Mouse (Mus musculus) hindbrain, postnatal 0 days (tissue): ENCODE results near the gene Nol12. TPM values are rescaled to one million over a fixed set of nuclear protein-coding genes. Genes with fewer than 3 reads are reported as not detected.

Source experiments
- ATAC-seq: fragments of 200-750 bp; cut with Nextera tagmentation; 2 replicates; pipeline ENCODE4 v1.8.0; 2017; ENCODE audit warnings: mild to moderate bottlenecking, moderate TSS enrichment, moderate library complexity
- DNase-seq: peaks from one replicate; pipeline ENCODE4 v3.0.0-alpha.2; 2015; ENCODE audit warnings: low spot score
- H3K27ac ChIP-seq: fragments of 300-500 bp; sonication (generic); 2 replicates; pipeline ENCODE4 v1.5.1; 2014; ENCODE audit warnings: mild to moderate bottlenecking
- H3K27me3 ChIP-seq: fragments of 300-500 bp; sonication (generic); 2 replicates; pipeline ENCODE4 v1.6.1; 2014; ENCODE audit warnings: low read length, mixed read lengths; ENCODE audit not compliant: insufficient read depth
- H3K36me3 ChIP-seq: fragments of 300-500 bp; sonication (generic); 2 replicates; pipeline ENCODE4 v1.6.1; 2014; ENCODE audit warnings: low read length, mixed read lengths; ENCODE audit not compliant: insufficient read depth
- H3K4me1 ChIP-seq: fragments of 300-500 bp; sonication (generic); 2 replicates; pipeline ENCODE4 v1.6.1; 2014; ENCODE audit warnings: antibody characterized with exemption, low read length, mixed read lengths; ENCODE audit not compliant: insufficient read depth
- H3K4me2 ChIP-seq: fragments of 300-500 bp; sonication (generic); 2 replicates; pipeline ENCODE4 v1.6.1; 2014; ENCODE audit warnings: low read depth, mild to moderate bottlenecking, low read length, moderate library complexity, mixed read lengths
- H3K4me3 ChIP-seq: fragments of 300-500 bp; sonication (generic); 2 replicates; pipeline ENCODE4 v1.5.1; 2014; ENCODE audit warnings: low read length
- H3K9ac ChIP-seq: fragments of 300-500 bp; sonication (generic); replicated peaks from 2 replicates; pipeline ENCODE4 v1.6.1; 2014; ENCODE audit warnings: mild to moderate bottlenecking, low read length, moderate library complexity, mixed read lengths
- H3K9me3 ChIP-seq: fragments of 300-500 bp; sonication (generic); 2 replicates; pipeline ENCODE4 v1.6.1; 2016; ENCODE audit warnings: low read length, mixed read lengths
- CTCF ChIP-seq: IDR thresholded peaks from 2 replicates; pipeline ENCODE4 v1.5.1; 2016; ENCODE audit warnings: antibody characterized with exemption, control low read depth, low read depth
- WGBS: fragments of 180-500 bp; shearing (Covaris S2); extraction: QIAGEN DNeasy Blood & Tissue Kit; methylation state at CpG from one replicate; pipeline ENCODE4 v1.1.7; 2014; 5-methylcytosine and 5-hydroxymethylcytosine counted together
- polyA plus RNA-seq: library from polyadenylated mRNA; unstranded; fragments of >200 nt; fragmentation: Nextera tagmentation; extraction: Ambion mirVana; gene quantifications from 2 replicates; pipeline ENCODE4 v1.2.1, GENCODE M21; 2015
- total RNA-seq: library from RNA; depleted of rRNA; stranded (reverse); fragments of >200 nt; gene quantifications from 2 replicates; pipeline ENCODE4 v1.2.3, GENCODE M21; 2014

The Nol12 gene
- total and polyA plus RNA-seq, 2 experiments from 2014 or later: 4.7 to 56.4 TPM

GRCm38 (mm10) chr15:78931577-78931976, 3.2 kb upstream of the Nol12 start:
- Histone ChIP-seq H3K27me3 (no peaks in the 10 kb centered on the region), H3K27ac (no peak overlapping the region), H3K9me3 (no peaks in the 10 kb centered on the region), H3K4me3 (no peak overlapping the region), H3K9ac (no peak overlapping the region), H3K4me2 (no peak overlapping the region), H3K4me1 (peaks cover 5% of the 10 kb centered on the region; the same call in 1 of the 2 replicates), H3K36me3 (no peaks in the 10 kb centered on the region)
- DNase-seq: no peak
- 31% methylated on average over 3 of the region's 3 CpGs for WGBS
- TF ChIP-seq CTCF: peak; percentile 64
- no peak for ATAC-seq

GRCm38 (mm10) chr15:78936403-78936802, 1.7 kb downstream of the Nol12 start:
- no peak overlapping the region for H3K27ac ChIP-seq
- H3K9me3 ChIP-seq: no peaks in the 10 kb centered on the region
- 92% methylated on average over 12 of the region's 12 CpGs for WGBS
- DNase-seq (no peak), ATAC-seq (no peak)
- H3K27me3 ChIP-seq: no peaks in the 10 kb centered on the region
- 0 out of 2 replicates have a peak overlapping the region, but pooled peaks have one; percentile 84 for H3K4me2 ChIP-seq
- peaks cover 41% of the 10 kb centered on the region for H3K36me3 ChIP-seq
- no peak overlapping the region for H3K9ac ChIP-seq
- no peak for TF ChIP-seq CTCF
- peaks cover 5% of the 10 kb centered on the region; the same call in 1 of the 2 replicates for H3K4me1 ChIP-seq
- no peak overlapping the region for H3K4me3 ChIP-seq

- H3K4me2 ChIP-seq: no peak overlapping the region
- H3K27me3 ChIP-seq: no peaks in the 10 kb centered on the region
- DNase-seq (no peak), ATAC-seq (no peak)
- peaks cover 5% of the 10 kb centered on the region; the same call in 1 of the 2 replicates for H3K4me1 ChIP-seq
- H3K9ac ChIP-seq: no peak overlapping the region
- WGBS: 77% methylated on average over 10 of the region's 10 CpGs
- no peak overlapping the region for H3K4me3 ChIP-seq
- no peaks in the 10 kb centered on the region for H3K9me3 ChIP-seq
- no peak overlapping the region for H3K27ac ChIP-seq
- no peak for TF ChIP-seq CTCF
- peaks cover 41% of the 10 kb centered on the region for H3K36me3 ChIP-seq
These were observed 2.6 kb downstream of the Nol12 start for GRCm38 (mm10) chr15:78937311-78937710.

- Histone ChIP-seq H3K9ac (no peak overlapping the region), H3K27ac (no peak overlapping the region), H3K4me2 (no peak overlapping the region), H3K27me3 (no peaks in the 10 kb centered on the region), H3K9me3 (no peaks in the 10 kb centered on the region), H3K36me3 (peaks cover 41% of the 10 kb centered on the region), H3K4me3 (no peak overlapping the region), H3K4me1 (peaks cover 5% of the 10 kb centered on the region; the same call in 1 of the 2 replicates)
- ATAC-seq: no peak
- DNase-seq: peak; percentile 43
- 49% methylated on average over 2 of the region's 2 CpGs for WGBS
- TF ChIP-seq CTCF: no peak
These were observed 3.2 kb downstream of the Nol12 start for GRCm38 (mm10) chr15:78937963-78938362.

GRCm38 (mm10) chr15:78940325-78940724, 5.6 kb downstream of the Nol12 start:
- Histone ChIP-seq H3K9me3 (no peaks in the 10 kb centered on the region), H3K4me1 (peaks cover 5% of the 10 kb centered on the region; the same call in 1 of the 2 replicates), H3K4me2 (no peak overlapping the region), H3K27me3 (no peaks in the 10 kb centered on the region), H3K36me3 (peaks cover 41% of the 10 kb centered on the region), H3K4me3 (no peak overlapping the region), H3K9ac (no peak overlapping the region), H3K27ac (no peak overlapping the region)
- WGBS: 90% methylated on average over 13 of the region's 13 CpGs
- no peak for DNase-seq
- TF ChIP-seq CTCF: no peak
- no peak for ATAC-seq

- no peaks in the 10 kb centered on the region for H3K27me3 ChIP-seq
- H3K4me3 ChIP-seq: no peak overlapping the region
- no peak overlapping the region for H3K27ac ChIP-seq
- TF ChIP-seq CTCF: peak; percentile 88
- H3K9me3 ChIP-seq: no peaks in the 10 kb centered on the region
- ATAC-seq (peak; percentile 74), DNase-seq (peak; percentile 87)
- 0 out of 2 replicates have a peak overlapping the region, but pooled peaks have one; percentile 37 for H3K9ac ChIP-seq
- peaks cover 5% of the 10 kb centered on the region; the same call in 1 of the 2 replicates for H3K4me1 ChIP-seq
- H3K4me2 ChIP-seq: peak overlapping the region; percentile 52
- peaks cover 31% of the 10 kb centered on the region for H3K36me3 ChIP-seq
- WGBS: 3% methylated on average over 9 of the region's 9 CpGs
These were observed 7.9 kb downstream of the Nol12 start for GRCm38 (mm10) chr15:78942663-78943062.

GRCm38 (mm10) chr15:78946232-78946631, 11.5 kb downstream of the Nol12 start:
- Histone ChIP-seq H3K4me2 (no peak overlapping the region), H3K4me1 (peaks cover 5% of the 10 kb centered on the region; the same call in 1 of the 2 replicates), H3K27ac (no peak overlapping the region), H3K36me3 (peaks cover 2% of the 10 kb centered on the region; the same call in 1 of the 2 replicates), H3K9ac (no peak overlapping the region), H3K27me3 (no peaks in the 10 kb centered on the region), H3K9me3 (no peaks in the 10 kb centered on the region), H3K4me3 (no peak overlapping the region)
- no peak for TF ChIP-seq CTCF
- DNase-seq: no peak
- no peak for ATAC-seq
- 53% methylated on average over 7 of the region's 7 CpGs for WGBS
